Mouse (Mus musculus) liver, embryonic 14.5 days (tissue): ENCODE data around the gene Hibadh.

Experiments used
- CTCF ChIP-seq: IDR thresholded peaks from 2 replicates; pipeline ENCODE4 v1.5.1; 2016; ENCODE audit warnings: antibody characterized with exemption, low read depth, control low read depth
- EP300 ChIP-seq: IDR thresholded peaks from 2 replicates; pipeline ENCODE4 v1.6.1; 2016; ENCODE audit warnings: antibody characterized with exemption, low read depth

DNA sequence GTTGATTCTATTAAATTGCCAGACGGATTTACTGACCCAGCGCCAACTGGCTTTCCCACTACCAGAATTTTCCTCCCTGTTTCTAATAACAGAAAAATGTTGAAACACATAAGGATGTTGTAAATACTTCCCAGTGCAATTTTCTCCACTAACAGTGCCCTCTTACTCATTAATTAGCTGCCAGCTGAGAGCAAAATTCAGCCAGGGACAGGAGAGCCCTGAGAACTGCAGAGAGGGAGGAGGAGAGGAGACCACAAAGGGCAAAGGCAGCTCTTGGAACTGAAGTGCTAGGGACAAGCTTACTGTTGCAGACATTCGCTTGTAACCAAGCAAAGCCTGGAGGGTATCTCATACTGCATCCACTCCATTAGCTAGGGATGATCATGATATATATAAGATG lies 27.5 kb upstream of the Hibadh start:
- TF ChIP-seq EP300 (no peak), CTCF (no peak)
